Mouse (Mus musculus): Measurements from ENCODE around the gene Hist1h2ab. TPM values are rescaled to one million over a fixed set of nuclear protein-coding genes. Genes with fewer than 3 reads are reported as not detected.

Gene Hist1h2ab
- polyA plus RNA-seq, 1 experiment from 2014 or later, result 15.7 TPM

DNA sequence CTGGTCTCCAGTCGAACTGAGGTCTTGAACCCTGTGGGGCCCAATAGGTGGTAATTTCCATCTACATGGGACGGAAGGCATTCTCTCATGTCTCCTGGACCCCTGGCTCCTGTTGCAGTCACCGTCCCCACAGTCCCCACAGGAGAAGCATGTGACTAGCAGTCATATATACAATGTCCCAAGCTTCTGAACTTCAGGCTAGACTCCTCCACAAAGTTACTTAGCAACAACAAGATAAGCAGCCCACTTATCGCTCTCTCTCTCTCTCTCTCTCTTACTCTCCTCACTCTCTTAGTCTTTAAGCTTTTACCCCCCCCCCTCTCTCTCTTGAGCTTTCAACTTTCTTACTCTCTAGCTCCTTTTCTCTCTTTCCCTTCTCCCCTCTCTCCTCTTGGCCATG lies 26.7 kb upstream of the Hist1h2ab start:
- H3K9me3 ChIP-seq (ENCODE audit: control insufficient read depth, low read length), result no peaks in the 10 kb centered on the region
- ATAC-seq (ENCODE audit: low FRiP score, low TSS enrichment) (no peak), DNase-seq (ENCODE audit: low spot score) (no peak)
- no peak overlapping the region for H3K4me2 ChIP-seq (replicated peaks; ENCODE audit: low read depth)
- no peak overlapping the region for H3K4me3 ChIP-seq (ENCODE audit: low read depth, low read length)
- 73% methylated on average over 4 of the region's 4 CpGs for WGBS
- TF ChIP-seq CTCF (IDR thresholded peaks at IDR 0.05; ENCODE audit: low read depth) (no peak), EP300 (optimal IDR thresholded peaks at IDR 0.05) (no peak)
- no peaks in the 10 kb centered on the region for H3K36me3 ChIP-seq (ENCODE audit: control insufficient read depth, insufficient read depth, low read length)
- H3K27me3 ChIP-seq (ENCODE audit: control insufficient read depth, insufficient read depth, low read length), result no peaks in the 10 kb centered on the region
- H3K4me1 ChIP-seq (replicated peaks; ENCODE audit: control insufficient read depth, insufficient read depth), result no peaks in the 10 kb centered on the region
- no peak overlapping the region for H3K9ac ChIP-seq (ENCODE audit: low read length)
- H3K27ac ChIP-seq (replicated peaks), result no peak overlapping the region

GRCm38 (mm10) chr13:23725213-23725612 lies 25.7 kb upstream of the Hist1h2ab start:
- no peaks in the 10 kb centered on the region for H3K4me1 ChIP-seq (replicated peaks; ENCODE audit: control insufficient read depth, insufficient read depth)
- H3K27me3 ChIP-seq (ENCODE audit: control insufficient read depth, insufficient read depth, low read length), result no peaks in the 10 kb centered on the region
- no peak overlapping the region for H3K9ac ChIP-seq (ENCODE audit: low read length)
- H3K4me3 ChIP-seq (ENCODE audit: low read depth, low read length), result no peak overlapping the region
- ATAC-seq (ENCODE audit: low FRiP score, low TSS enrichment) (no peak), DNase-seq (ENCODE audit: low spot score) (peak; percentile 10)
- no peak for TF ChIP-seq CTCF (IDR thresholded peaks at IDR 0.05; ENCODE audit: low read depth)
- TF ChIP-seq EP300 (optimal IDR thresholded peaks at IDR 0.05), result no peak
- no peak overlapping the region for H3K27ac ChIP-seq (replicated peaks)
- no peak overlapping the region for H3K4me2 ChIP-seq (replicated peaks; ENCODE audit: low read depth)
- WGBS, result 78% methylated on average over 1 of the region's 1 CpGs
- no peaks in the 10 kb centered on the region for H3K36me3 ChIP-seq (ENCODE audit: control insufficient read depth, insufficient read depth, low read length)
- H3K9me3 ChIP-seq (ENCODE audit: control insufficient read depth, low read length), result no peaks in the 10 kb centered on the region

DNA sequence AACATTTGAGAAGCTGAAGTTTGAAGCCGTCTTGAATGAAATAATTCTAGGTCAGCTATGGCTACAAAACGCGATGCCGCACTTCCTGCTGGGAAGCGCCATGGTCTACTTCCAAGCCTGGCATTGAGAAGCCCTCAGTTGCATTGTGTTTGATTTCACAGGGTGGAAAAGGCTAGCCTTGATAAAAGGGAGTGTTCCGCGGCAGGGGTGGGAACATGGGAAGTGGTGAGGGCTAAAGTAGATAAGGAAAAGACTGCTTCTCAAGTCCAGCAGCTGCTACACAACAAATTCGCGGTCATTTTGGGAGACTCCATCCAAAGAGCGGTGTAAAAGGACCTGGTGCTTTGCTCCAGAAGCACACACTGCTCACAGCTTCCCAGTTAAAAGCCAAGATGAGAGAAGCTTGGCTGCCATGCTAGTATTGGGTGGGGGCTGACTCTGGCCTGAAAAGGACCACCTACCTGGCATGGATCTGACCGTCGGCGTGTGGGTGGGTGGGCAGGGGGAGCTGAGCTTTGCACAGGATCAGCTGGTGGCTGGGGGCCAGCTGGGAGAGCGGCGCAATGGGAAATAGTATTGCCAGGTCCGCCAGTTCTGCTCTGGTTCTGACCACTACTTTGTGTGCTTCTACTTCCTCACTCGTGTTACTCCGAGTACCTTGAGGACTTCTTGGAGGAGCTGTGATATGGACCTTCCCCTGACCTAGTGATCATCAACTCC lies 22.3 kb upstream of the Hist1h2ab start:
- DNase-seq (ENCODE audit: low spot score) (no peak), ATAC-seq (ENCODE audit: low FRiP score, low TSS enrichment) (no peak)
- no peaks in the 10 kb centered on the region for H3K27me3 ChIP-seq (ENCODE audit: control insufficient read depth, insufficient read depth, low read length)
- no peaks in the 10 kb centered on the region for H3K9me3 ChIP-seq (ENCODE audit: control insufficient read depth, low read length)
- H3K36me3 ChIP-seq (ENCODE audit: control insufficient read depth, insufficient read depth, low read length), result no peaks in the 10 kb centered on the region
- no peak overlapping the region for H3K4me2 ChIP-seq (replicated peaks; ENCODE audit: low read depth)
- no peak overlapping the region for H3K9ac ChIP-seq (ENCODE audit: low read length)
- no peak overlapping the region for H3K4me3 ChIP-seq (ENCODE audit: low read depth, low read length)
- no peak overlapping the region for H3K27ac ChIP-seq (replicated peaks)
- TF ChIP-seq EP300 (optimal IDR thresholded peaks at IDR 0.05), result no peak
- TF ChIP-seq CTCF (IDR thresholded peaks at IDR 0.05; ENCODE audit: low read depth), result no peak
- no peaks in the 10 kb centered on the region for H3K4me1 ChIP-seq (replicated peaks; ENCODE audit: control insufficient read depth, insufficient read depth)
- WGBS, result 86% methylated on average over 18 of the region's 18 CpGs

- DNase-seq (ENCODE audit: low spot score) (no peak), ATAC-seq (ENCODE audit: low FRiP score, low TSS enrichment) (no peak)
- Histone ChIP-seq H3K9me3 (ENCODE audit: control insufficient read depth, low read length) (no peaks in the 10 kb centered on the region), H3K27me3 (ENCODE audit: control insufficient read depth, insufficient read depth, low read length) (no peaks in the 10 kb centered on the region), H3K4me3 (ENCODE audit: low read depth, low read length) (no peak overlapping the region), H3K27ac (replicated peaks) (no peak overlapping the region), H3K4me2 (replicated peaks; ENCODE audit: low read depth) (no peak overlapping the region), H3K4me1 (replicated peaks; ENCODE audit: control insufficient read depth, insufficient read depth) (no peaks in the 10 kb centered on the region), H3K9ac (ENCODE audit: low read length) (no peak overlapping the region), H3K36me3 (ENCODE audit: control insufficient read depth, insufficient read depth, low read length) (no peaks in the 10 kb centered on the region)
- no peak for TF ChIP-seq CTCF (IDR thresholded peaks at IDR 0.05; ENCODE audit: low read depth)
- no peak for TF ChIP-seq EP300 (optimal IDR thresholded peaks at IDR 0.05)
- WGBS, result 91% methylated on average over 9 of the region's 9 CpGs
Measured at GRCm38 (mm10) chr13:23729192-23729525, 21.8 kb upstream of the Hist1h2ab start.

- TF ChIP-seq CTCF (IDR thresholded peaks at IDR 0.05; ENCODE audit: low read depth), result no peak
- no peak for TF ChIP-seq EP300 (optimal IDR thresholded peaks at IDR 0.05)
- Histone ChIP-seq H3K27ac (replicated peaks) (no peak overlapping the region), H3K4me3 (ENCODE audit: low read depth, low read length) (no peak overlapping the region), H3K36me3 (ENCODE audit: control insufficient read depth, insufficient read depth, low read length) (no peaks in the 10 kb centered on the region), H3K9ac (ENCODE audit: low read length) (no peak overlapping the region), H3K27me3 (ENCODE audit: control insufficient read depth, insufficient read depth, low read length) (no peaks in the 10 kb centered on the region), H3K9me3 (ENCODE audit: control insufficient read depth, low read length) (no peaks in the 10 kb centered on the region), H3K4me1 (replicated peaks; ENCODE audit: control insufficient read depth, insufficient read depth) (no peaks in the 10 kb centered on the region), H3K4me2 (replicated peaks; ENCODE audit: low read depth) (no peak overlapping the region)
- DNase-seq (ENCODE audit: low spot score) (no peak), ATAC-seq (ENCODE audit: low FRiP score, low TSS enrichment) (no peak)
- 90% methylated on average over 5 of the region's 5 CpGs for WGBS
Measured at GRCm38 (mm10) chr13:23729706-23730105, 21.2 kb upstream of the Hist1h2ab start.

- Histone ChIP-seq H3K4me3 (ENCODE audit: low read depth, low read length) (no peak overlapping the region), H3K9me3 (ENCODE audit: control insufficient read depth, low read length) (no peaks in the 10 kb centered on the region), H3K27ac (replicated peaks) (no peak overlapping the region), H3K4me2 (replicated peaks; ENCODE audit: low read depth) (no peak overlapping the region), H3K27me3 (ENCODE audit: control insufficient read depth, insufficient read depth, low read length) (no peaks in the 10 kb centered on the region), H3K9ac (ENCODE audit: low read length) (no peak overlapping the region), H3K36me3 (ENCODE audit: control insufficient read depth, insufficient read depth, low read length) (no peaks in the 10 kb centered on the region), H3K4me1 (replicated peaks; ENCODE audit: control insufficient read depth, insufficient read depth) (no peaks in the 10 kb centered on the region)
- DNase-seq (ENCODE audit: low spot score) (peak; percentile 62), ATAC-seq (ENCODE audit: low FRiP score, low TSS enrichment) (peak; percentile 87)
- no peak for TF ChIP-seq EP300 (optimal IDR thresholded peaks at IDR 0.05)
- no peak for TF ChIP-seq CTCF (IDR thresholded peaks at IDR 0.05; ENCODE audit: low read depth)
- 19% methylated on average over 8 of the region's 8 CpGs for WGBS
Measured at GRCm38 (mm10) chr13:23730479-23730878, 20.4 kb upstream of the Hist1h2ab start.

Measured in stomach, postnatal 0 days (tissue).